Mouse (Mus musculus) brain, embryonic 14.5 days (tissue): ENCODE measurements at regions not wholly inside any gene's neighbourhood (a gene's known extent, or its start where the extent isn't known, plus 50 kb on each side); places are given as distances from the start of the nearest gene placed in this dataset.

Experiments
- DNase-seq: peaks from one replicate; pipeline ENCODE4 v3.0.0-alpha.2; 2011; ENCODE audit warnings: low read depth
- CTCF ChIP-seq: fragments of 200-500 bp; IDR thresholded peaks from 2 replicates; pipeline ENCODE4 v1.5.1; 2012; ENCODE audit warnings: inconsistent platforms, mild to moderate bottlenecking, moderate library complexity, borderline replicate concordance; ENCODE audit not compliant: insufficient read depth, insufficient read length; ENCODE audit errors: extremely low read depth
- POLR2A ChIP-seq: fragments of 200-500 bp; IDR thresholded peaks from 2 replicates; pipeline ENCODE4 v1.6.1; 2012; ENCODE audit warnings: mild to moderate bottlenecking, inconsistent platforms, borderline replicate concordance; ENCODE audit not compliant: poor library complexity, insufficient read depth, insufficient read length, severe bottlenecking; ENCODE audit errors: extremely low read depth

DNA sequence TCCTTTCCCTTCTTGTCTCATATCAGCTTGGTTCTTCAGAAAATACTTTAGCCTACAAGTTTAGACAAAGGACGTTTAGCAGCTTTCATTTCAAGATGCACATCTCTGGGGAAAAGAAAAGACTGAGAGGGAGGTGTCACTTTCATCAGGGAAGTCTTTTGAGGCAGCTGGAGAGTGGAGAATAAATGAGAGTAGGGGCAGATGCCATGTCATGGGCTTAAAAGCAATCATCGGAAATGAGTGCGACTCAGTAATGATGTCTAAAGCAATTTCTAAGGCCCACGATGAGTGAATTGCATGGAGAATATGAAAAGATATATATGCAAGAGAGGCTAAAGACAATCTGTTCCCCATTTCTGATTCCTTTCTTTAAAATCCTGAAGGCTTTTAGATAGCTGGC, 295.7 kb upstream of the Steap1 start:
- DNase-seq = peak; percentile 26
- TF ChIP-seq CTCF = no peak
- no peak for TF ChIP-seq POLR2A

GRCm38 (mm10) chr5:6040866-6041265, 291.7 kb upstream of the Steap1 start:
- no peak for DNase-seq
- TF ChIP-seq CTCF (no peak), POLR2A (no peak)

DNA sequence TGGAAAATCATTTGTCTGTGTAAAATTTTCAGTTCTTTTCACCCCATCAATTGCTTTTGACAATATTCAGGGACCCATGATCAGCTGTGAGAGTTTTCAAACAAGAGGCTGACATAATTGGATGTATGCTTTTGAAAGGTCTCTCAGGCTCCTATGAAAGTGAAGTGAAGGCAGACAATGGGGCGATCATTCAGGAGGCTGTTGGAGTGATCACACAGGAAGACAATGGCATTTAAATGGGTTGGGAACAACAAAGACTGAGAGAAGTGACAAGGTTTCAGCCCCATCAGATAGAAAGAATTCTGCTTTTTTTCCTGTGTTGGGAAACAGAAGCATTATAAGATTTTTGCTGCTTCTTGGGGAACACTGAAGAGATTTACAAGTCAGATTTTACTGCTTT, 267.6 kb upstream of the Steap1 start:
- TF ChIP-seq POLR2A (no peak), CTCF (no peak)
- DNase-seq = peak; percentile 31
